Mouse (Mus musculus) cerebellum, postnatal 14 days (tissue): ENCODE measurements around the gene Elf4.

Experiments
- DNase-seq, 2 experiments: peaks; one replicate each; pipeline ENCODE4 v3.0.0; 2021; ENCODE audit warnings: mixed read lengths in 2 of 2

The Elf4 gene

GRCm38 (mm10) chrX:48365836-48366577, 96.9 kb downstream of the Elf4 start:
- DNase-seq, result peak in 1 of 2 experiments; percentile 26
